Mouse (Mus musculus) cerebellum, adult 2 months (tissue): ENCODE data around the gene Ube2s.

Experiments used
- CTCF ChIP-seq: fragments of 200-500 bp; IDR thresholded peaks from 2 replicates; pipeline ENCODE4 v1.5.1; 2011; ENCODE audit warnings: low read depth, mild to moderate bottlenecking, control low read depth, low read length, moderate library complexity, borderline replicate concordance; ENCODE audit not compliant: insufficient read depth
- POLR2A ChIP-seq: fragments of 200-500 bp; IDR thresholded peaks from 2 replicates; pipeline ENCODE4 v1.6.1; 2011; ENCODE audit warnings: low read length, control low read depth, borderline replicate concordance; ENCODE audit not compliant: insufficient read depth

DNA sequence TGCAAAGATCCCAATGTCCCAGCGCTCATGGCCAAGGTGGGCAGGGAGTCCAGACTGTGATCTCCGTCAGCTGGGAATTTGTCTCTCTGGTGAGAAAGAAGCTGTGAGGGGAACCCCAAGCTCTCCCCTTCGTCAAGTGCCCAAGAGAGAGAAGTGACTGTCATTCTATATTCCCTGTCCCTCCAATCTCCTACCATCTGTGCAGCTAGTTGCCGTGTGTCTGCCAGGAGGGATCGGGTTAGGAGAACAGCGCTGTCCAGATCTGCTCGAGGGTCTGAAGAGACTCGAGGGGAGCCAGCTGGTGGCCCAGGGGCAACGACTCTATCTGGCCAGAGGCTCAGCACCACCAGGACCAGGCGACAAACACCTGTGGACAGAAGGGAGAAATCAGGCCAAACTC is 36.3 kb downstream of the Ube2s start:
- no peak for TF ChIP-seq POLR2A
- TF ChIP-seq CTCF = no peak
